Mouse (Mus musculus) urinary bladder, postnatal 14 days (tissue): ENCODE data around the gene Xrcc6.

Experiments used
- DNase-seq: peaks from one replicate; pipeline ENCODE4 v3.0.0; 2021; ENCODE audit warnings: low spot score

Xrcc6 gene

DNA sequence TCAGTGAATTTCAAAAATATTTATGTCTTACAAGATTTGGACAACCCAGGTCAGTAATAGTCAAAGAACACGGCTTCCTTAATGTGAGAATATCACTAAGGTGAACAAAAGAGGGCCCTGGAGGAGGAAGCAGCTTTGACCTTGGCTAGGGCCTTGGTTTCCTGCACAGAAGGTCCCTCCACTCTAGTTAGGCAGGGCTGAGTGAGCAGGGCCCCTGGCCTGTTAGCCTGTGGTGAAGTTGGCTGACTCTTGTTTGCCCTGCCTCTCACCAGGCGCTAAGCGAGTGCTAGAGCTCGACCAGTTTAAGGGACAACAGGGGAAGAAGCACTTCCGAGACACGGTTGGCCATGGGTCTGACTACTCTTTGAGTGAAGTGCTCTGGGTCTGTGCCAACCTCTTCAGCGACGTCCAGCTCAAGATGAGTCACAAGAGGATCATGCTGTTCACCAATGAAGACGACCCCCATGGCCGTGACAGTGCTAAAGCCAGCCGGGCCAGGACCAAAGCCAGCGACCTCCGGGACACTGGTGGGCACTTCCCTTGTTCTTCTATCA is 35.0 kb downstream of the Xrcc6 start:
- DNase-seq: no peak

DNA sequence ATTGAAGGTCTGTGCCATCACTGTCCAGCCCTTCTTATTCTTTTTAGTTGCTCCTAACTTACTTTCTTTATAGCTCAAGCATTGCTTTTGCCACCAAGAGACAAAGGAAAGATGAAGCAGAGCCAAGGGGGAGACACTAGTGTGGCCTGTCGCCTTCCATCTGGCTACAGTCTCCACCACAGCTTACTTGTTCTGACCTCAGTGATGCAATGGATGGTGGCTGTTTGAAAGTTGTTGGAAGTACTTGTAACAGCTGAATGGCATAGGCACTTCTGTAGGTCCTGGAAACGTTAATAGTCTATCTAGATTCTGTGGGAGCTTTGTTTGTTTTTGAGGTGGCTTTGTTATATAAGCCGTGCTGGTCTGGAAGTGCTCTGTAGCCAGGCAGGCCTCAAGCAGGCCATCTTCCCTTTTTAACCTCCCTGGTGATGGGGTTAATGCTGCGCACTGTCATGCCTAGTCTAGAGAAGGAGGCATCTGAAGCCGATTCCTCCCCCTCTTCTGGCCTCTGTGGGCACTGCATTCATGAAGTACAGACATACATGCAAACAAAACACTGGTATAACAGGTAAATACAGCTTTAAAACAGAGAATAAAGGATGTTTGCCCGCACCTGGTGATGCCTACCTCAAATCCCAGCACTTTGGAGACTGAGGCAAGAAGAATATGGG is 36.5 kb downstream of the Xrcc6 start:
- no peak for DNase-seq

DNA sequence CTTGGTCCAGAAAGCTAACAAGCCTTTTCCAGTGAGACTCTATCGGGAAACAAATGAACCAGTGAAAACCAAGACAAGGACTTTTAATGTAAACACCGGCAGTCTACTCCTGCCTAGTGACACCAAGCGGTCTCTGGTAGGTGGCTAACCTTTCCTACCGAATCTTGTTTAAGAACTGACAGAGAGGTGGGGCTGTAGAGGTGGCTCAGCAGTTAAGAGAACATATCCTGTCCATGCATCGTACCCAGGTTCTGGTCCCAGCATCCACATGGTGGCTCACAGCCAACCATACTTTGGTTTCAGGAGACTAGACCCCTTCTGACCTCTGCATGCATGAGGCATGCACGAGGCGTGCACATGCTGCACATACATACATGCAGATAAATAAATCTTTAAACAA is 39.6 kb downstream of the Xrcc6 start:
- DNase-seq: no peak

DNA sequence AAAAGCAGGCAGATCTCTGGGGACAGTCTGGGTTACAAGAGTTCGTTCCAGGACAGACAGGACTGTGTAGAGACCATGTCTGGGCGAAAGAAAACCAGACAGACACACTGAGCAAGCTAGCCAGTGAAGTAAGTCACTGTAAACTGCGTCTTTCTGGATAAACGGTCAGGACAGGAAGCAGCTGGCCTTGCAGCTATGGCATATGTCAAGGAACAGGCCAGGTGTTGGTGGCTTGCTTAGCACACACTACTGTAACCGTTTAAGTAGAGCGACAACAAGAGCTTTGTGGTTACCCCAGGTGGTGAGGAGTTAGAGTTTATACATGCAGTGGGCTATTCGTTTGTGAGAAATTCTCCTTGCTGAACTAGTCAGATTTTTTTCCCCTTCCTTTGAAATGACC is 40.1 kb downstream of the Xrcc6 start:
- no peak for DNase-seq

DNA sequence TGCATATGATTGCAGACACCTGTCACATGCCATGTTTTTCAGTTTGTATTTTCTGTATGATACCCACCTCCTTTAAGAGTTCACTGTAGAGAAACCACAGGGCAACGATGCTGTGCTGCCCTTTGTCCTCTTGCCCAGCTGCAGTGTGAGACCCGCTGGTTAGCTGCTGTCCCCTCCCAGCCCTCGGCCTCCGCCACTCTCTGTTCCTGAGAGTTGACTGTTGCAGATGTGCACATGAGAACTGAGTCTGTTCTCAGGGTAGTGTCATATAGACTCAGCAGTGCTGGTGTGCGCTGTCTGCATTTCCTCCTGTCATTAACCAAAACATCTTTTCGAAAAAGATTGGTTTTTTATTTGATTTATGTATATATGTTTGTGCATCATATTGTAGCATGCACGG is 44.8 kb downstream of the Xrcc6 start:
- no peak for DNase-seq

DNA sequence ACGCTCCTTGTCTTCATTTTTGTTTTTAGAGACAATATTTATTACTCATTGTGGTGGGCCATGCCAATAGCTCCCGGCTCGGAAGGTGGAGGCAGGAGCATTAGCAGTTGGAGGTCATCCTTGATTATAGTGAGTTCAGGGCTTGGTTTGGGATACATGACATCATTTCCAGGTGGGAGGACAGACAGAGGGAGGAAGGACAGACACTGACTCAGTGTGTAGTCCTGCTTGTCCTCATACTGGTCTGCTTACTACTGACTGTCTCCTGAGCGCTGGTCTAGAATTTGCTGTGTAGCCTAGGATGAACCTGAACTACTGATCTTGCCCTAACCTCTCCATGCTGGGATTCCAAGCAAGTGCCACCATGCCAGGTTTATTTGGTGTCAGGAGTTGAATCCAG is 46.1 kb downstream of the Xrcc6 start, which contains the start of gene Desi1:
Desi1 (minus strand) TSS at position 101 of the 400 bp plus-strand sequence.
- DNase-seq: no peak

DNA sequence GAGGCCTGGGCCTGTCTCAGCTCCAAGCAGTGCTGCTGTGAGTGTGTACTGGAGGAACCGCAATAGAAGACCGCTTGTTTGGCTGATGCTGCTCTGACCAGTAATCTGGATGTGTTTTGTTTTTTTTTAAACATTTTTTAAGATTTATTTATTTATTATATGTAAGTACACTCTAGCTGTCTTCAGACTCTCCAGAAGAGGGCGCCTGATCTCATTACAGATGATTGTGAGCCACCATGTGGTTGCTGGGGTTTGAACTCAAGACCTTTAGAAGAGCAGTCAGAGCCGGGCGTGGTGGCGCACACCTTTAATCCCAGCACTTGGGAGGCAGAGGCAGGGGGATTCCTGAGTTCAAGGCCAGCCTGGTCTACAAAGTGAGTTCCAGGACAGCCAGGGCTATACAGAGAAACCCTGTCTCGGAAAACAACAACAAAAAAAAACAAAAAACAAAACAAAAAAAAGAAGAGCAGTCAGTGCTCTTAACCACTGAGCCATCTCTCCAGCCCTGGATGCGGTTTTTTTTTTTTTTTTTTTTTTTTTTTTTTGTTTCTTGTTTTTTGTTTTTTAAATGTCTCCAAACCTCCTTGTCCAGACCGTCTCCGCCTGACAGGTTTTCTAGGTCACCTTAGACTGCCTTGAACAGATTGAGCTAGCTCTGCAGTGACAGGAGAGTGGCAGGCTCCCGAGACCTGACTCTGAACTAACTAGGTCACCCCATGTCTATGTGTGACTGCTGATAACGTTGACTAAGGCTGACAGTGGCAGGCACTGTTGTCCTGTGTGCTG is 48.5 kb downstream of the Xrcc6 start:
- peak; percentile 16 for DNase-seq

DNA sequence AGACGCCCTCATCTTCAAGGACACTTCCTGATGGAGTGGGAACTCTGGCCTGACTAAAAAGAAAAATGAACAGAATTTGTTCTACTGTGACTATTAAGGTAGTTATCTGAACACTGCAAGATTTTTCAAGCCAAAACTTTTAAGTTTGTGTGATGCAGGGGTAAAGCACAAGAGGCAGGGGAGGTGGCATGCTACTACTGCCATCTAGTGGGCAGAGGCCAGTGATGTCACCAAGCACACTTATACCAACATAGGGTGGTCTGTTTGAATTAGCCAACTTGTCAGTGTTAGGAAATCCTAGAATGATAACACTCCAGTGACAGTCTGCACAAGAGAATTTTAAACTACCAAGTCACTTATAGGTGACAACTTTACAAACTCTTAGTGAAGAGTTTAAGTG is 53.0 kb downstream of the Xrcc6 start:
- peak; percentile 28 for DNase-seq

DNA sequence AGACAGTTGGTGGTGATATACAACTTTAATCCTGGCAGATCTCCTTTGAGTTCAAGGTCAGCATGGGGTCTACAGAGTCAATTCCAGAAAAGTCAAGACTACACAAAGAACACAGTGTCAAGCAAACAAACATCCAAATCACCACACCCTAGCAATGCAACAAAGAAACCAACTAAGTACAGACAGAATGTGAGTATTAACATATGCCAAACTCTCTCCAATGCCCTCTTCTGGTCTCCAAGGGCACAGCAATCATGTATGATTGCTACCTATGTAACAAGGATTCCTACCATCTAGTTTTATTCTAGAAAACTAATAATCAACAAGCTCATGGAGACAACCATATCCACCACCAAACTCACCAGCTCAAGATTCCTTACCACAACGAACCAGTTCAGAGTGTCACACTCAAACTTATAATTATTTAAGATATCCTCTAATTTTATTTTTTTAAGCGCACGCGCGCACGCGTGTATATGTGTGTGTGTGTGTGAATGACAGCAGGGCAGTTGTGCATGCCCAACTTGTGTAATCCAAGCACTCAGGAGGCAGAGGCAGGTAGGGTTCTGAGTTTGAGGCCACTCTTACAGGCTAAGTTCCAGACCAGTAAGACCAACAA is 56.6 kb downstream of the Xrcc6 start:
- no peak for DNase-seq

DNA sequence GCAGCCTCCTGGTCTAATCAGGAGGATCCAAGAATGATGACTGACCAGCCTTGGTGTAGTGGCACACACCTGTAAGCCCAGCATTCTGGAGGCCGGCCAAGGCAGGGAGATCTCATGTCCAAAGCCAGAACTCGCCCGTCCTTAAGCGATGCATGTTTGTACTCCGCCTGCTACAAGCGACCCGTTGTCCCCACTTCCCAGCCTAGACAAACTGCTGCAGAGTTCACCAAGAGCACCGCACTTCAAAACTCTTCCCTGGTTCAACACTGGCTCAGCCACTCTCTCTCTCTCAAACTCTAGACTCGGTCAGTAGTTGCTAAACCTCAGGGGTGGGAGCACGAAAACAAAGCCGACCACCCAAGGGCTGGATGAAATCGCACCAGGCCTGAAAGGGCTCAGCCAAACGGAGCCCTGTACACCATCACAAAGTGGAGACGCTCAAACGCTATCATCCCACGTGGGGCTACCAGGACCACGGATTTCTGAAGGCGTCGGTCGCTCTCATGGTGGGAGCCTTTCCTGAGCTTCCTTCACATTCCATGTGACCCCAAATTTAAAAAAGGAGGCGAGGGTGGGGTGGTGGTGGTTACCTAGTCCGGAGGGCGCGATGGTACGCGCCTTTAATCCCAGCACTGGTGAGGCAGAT is 58.7 kb downstream of the Xrcc6 start:
- DNase-seq: peak; percentile 38

DNA sequence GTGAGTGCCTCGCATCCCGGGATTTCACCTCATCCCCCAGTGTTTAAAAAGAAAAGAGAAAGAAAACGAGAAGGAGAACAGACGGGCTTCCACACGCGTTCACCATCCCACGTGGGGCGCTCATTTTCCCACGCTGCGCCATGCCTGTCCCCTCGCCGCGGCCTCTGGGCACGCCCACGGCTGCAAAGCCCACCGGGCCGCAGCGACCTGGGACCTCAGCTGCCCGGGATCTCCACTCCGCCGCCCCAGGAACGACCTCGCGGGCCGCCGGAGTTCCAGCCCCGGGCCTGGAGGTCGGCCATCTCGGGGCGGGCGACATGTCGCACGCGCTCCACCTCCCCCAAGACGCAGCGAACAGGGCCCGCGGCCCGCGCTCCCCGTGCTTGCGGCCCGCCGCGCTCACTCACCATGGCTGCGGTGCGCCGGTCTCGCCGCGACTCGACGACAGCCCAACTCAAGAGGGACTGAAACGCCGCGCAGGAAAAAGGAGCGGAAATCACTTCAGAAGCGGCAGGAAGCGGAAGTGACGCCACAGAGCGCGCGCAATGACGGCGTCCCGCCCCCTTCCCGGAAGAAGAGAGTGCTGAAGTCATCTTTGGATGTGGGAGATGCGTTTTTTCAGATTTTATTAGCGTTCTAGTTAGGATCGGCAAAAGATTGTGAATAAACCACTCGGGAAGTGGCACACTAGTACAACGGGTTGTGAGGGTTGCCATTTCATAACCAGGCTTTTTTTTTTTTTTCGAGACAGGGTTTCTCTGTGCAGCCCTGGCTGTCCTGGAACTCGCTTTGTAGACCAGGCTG is 59.6 kb downstream of the Xrcc6 start, which contains the start of gene Snu13:
Snu13 (minus strand) TSS at position 519 of the 804 bp plus-strand sequence.
- peak; percentile 92 for DNase-seq

DNA sequence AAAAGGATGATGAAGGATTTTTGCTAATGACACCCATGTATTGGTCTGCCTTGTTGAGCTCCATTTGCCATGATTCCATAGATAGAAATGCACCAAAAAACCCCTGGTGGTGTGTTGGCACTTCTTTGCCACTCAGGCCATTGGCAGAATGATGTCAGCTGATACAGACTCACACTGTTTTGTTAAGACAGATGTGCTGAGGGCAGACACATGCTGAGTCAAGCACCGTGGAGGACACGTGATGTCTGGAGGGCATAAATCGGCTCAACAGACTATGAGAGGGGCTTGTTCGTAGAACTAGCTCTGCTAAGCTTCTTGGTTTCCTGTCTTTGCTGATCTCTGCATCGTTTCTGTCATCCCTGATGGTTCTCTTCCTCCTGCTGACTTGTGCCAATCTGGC is 64.9 kb downstream of the Xrcc6 start:
- no peak for DNase-seq

DNA sequence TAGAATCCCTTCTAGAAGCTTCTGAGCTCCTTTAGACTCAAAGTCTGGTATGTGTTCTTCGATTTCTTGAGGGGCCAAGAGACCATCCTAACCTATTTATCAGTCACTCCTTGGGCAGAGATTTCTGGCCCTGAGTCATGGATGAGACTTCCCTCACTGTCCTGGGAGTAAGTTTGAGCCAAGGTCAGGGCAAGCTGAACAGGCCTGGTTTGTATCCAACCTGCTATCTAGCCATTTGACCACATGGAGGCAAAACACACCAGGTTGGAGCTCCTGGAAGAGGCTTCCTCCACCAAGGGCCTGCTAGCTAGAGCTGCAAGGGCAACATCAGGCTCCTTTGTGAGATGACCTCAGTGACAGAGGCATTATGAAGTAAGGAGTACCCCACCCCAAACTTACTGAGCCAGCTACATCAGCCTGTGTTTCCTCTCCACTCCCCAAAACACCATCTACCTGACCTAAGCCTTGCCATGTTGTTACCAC is 71.1 kb downstream of the Xrcc6 start, which contains the start of gene 4930407I10Rik:
4930407I10Rik (plus strand) TSS at position 433 of the 483 bp plus-strand sequence.
- DNase-seq: no peak

DNA sequence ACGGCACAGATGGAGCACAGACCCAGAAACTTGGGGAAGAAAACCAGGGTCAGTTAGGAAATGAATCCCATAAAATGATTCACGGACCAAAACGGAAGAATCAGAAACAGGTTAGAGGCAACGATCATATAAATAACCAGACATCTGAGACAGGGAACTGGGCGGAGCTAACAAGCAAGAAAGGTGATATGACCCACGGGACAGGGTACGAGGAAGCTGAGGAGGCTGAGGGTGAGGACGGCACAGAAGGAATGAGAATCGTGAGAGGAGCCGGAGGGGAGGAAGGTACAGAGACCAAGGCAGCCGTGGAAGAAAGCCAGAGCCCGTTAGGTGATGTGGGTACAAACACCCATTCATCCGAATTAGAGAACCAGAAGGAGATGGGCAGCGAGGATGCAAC is 76.3 kb downstream of the Xrcc6 start:
- DNase-seq: no peak

DNA sequence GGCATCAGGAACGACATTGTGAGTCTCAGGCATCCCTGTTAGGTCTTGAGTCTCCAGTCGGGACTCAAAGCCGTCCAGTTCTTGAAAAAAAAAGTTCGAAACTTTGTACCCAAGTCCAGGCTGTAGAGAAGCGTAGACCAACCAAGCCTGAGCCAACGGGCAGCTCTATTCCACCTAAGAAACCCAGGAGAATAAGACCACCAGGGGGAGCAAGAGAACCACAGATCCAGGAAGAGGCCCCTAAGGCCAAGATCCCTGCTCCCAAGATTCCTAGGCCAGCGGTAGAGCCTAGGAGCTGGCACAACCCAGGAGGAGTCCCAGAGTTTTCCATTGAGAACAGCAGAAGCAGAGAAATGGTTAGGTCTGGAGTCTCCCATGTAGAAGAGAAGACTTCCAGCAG is 77.9 kb downstream of the Xrcc6 start:
- peak; percentile 74 for DNase-seq

DNA sequence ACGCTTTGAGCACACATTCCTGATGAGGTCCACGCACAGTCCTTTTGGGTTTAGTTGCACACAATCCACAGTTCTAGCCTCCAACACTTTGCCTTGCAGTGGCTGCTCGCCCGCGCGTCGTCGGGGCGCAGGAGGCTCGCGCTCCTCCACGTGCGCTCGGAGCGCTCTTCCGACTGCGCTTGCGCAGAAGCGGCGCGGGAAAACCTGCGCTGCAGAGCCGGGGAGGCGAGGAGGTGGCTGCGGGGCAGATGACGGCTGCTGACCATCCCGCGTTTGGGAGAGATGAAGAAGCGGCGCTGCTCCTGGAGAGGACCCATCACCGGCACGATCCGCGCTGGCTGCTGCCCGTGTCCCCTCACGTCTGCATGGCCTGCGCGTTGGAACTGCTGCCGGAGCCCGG is 82.3 kb downstream of the Xrcc6 start, which contains the start of gene Mei1:
Mei1 (plus strand) TSS at position 99 of the 400 bp plus-strand sequence.
- DNase-seq: no peak

DNA sequence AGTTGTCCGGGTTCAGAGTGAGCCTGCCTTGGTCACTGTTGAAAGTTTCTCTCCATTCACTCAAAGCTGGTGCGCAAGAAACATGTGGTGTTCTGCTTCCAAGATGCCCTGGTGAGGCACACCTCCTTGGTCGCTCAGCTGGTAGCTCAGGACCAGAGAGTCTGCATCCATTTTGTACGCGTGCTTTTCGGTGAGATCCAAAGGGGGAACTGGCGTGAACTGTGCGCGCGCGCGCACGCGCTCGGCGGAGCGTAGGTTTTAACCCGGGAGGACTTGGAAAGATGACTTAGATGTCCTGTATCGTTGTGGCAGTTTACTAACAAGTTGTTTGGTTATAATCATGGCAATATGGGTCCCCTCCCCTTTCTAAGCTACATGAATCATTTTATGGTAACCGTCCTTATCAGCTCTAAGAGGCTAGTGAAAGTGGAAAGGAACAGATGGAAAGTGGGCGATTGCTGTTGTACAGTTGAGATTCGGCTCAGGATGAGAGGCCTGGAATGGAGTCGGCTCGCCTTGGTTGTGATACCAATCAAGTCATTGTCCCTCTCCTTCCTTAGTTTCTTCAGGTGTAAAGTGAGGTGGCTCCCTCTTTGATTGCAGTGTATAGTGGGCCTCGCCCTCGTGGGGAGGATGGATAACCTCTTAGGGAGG is 84.3 kb downstream of the Xrcc6 start:
- no peak for DNase-seq

DNA sequence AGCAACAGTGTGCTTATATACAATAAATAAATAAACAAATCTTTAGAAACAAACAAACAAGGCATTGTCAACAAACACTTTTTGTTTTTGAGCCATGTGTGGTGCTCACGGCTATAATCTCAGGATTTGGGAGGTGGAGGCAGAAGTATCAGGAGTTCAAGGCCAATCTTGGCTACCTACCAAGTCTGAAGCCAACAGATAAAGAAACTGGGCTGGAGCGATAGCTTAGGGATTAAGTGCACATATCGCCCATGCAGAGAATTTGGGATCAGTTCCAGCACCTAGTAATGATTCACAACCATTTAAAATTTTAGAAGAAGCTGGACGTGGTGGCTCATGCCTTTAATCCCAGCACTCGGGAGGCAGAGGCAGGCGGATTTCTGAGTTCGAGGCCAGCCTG is 85.9 kb downstream of the Xrcc6 start:
- DNase-seq: no peak

DNA sequence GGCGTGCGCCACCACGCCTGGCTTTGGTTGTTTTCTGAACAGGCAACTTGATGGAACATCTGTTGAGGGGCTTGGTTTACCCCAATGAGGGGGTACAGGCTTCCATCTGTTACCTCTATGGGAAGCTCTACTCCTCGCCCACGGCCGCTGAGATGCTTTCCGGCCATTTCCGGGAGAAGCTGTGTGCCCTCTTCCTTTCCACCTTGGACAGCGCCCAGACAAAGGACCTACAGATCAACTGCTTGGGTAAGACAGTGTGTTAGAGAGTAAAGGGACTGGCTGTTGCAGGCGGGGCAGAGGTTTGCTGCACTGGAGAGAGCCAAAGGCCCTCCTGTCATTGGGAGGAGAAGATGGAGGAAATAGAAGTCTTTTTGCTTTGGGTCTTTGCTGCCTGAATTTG is 92.2 kb downstream of the Xrcc6 start:
- DNase-seq: no peak

DNA sequence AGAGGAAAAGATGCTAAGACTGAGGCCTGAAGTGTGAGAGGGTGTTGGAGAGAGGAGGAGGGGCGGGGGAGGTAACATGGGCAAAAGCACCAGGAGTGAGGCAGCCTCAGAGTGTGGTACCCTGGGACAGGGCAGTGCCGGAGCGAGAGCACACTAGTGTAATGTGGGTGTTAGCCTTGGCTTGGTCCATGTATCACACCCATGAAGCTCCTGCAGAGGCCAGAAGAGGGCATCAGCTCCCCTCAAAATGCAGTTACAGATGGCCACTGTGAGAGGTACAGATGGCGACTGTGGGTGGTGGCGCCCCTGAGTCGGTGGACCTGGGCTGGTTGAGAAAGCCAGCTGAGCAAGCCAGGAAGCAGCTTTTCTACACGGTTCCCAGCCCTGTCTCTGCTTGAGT is 93.5 kb downstream of the Xrcc6 start:
- no peak for DNase-seq

DNA sequence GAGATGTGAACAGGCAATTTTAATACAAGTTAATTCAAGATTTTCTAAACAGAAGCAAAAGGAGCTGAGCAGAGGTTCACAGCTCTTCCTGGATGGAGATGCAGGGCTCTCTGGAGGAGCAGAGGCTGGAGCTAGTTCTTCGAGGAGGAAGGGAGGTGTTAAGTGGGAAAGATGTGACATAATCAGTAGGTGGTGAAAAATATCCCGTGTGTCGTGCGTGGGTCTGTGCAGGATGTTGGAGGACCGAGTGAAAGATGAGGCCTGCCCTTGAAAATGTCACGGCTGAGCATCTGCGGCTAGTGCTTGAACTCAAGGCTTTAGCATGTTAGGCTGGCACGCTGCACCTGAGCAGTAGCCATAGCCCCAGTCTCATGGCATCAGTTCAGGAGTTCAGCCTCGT is 98.0 kb downstream of the Xrcc6 start:
- DNase-seq: no peak
